Mouse (Mus musculus) spleen, adult 2 months (tissue): ENCODE results near the gene Hspa8. TPM values are rescaled to one million over a fixed set of nuclear protein-coding genes. Genes with fewer than 3 reads are reported as not detected.

Experiments used
- DNase-seq, 2 experiments: peaks; one replicate each; pipeline versions ENCODE4 v3.0.0 to v3.0.0-alpha.2; 2012 to 2021; ENCODE audit warnings: low spot score in 2 of 2, low read depth in 1 of 2
- H3K27ac ChIP-seq: fragments of 200-500 bp; 2 replicates; pipeline ENCODE4 v1.5.1; 2012; ENCODE audit warnings: low read length, inconsistent platforms; ENCODE audit not compliant: insufficient read depth
- H3K27me3 ChIP-seq: fragments of 200-500 bp; 2 replicates; pipeline ENCODE4 v1.6.1; 2012; ENCODE audit warnings: mild to moderate bottlenecking, moderate library complexity, low read length, inconsistent platforms; ENCODE audit not compliant: control insufficient read depth, insufficient read depth
- H3K36me3 ChIP-seq: fragments of 200-500 bp; 2 replicates; pipeline ENCODE4 v1.6.1; 2012; ENCODE audit warnings: mild to moderate bottlenecking, low read length, inconsistent platforms; ENCODE audit not compliant: control insufficient read depth, insufficient read depth
- H3K4me1 ChIP-seq: fragments of 200-500 bp; 2 replicates; pipeline ENCODE4 v1.6.1; 2011; ENCODE audit warnings: inconsistent platforms; ENCODE audit not compliant: control insufficient read depth, insufficient read depth, insufficient read length
- H3K4me3 ChIP-seq: fragments of 200-500 bp; 2 replicates; pipeline ENCODE4 v1.5.1; 2011; ENCODE audit warnings: mild to moderate bottlenecking, inconsistent platforms; ENCODE audit not compliant: insufficient read depth, insufficient read length; ENCODE audit errors: extremely low read depth
- CTCF ChIP-seq: fragments of 200-500 bp; IDR thresholded peaks from 2 replicates; pipeline ENCODE4 v1.5.1; 2011; ENCODE audit warnings: mild to moderate bottlenecking, inconsistent platforms; ENCODE audit not compliant: insufficient read depth, insufficient read length, insufficient replicate concordance; ENCODE audit errors: extremely low read depth
- POLR2A ChIP-seq: fragments of 200-500 bp; IDR thresholded peaks from 2 replicates; pipeline ENCODE4 v1.6.1; 2011; ENCODE audit warnings: low read depth, low read length, inconsistent platforms
- WGBS: fragments of 180-500 bp; shearing (Covaris S2); methylation state at CpG from one replicate; pipeline ENCODE4 v1.1.7; 2018; 5-methylcytosine and 5-hydroxymethylcytosine counted together
- polyA plus RNA-seq: library from polyadenylated mRNA; depleted of rRNA; stranded (reverse); fragments of >200 nt; gene quantifications from 2 replicates; pipeline ENCODE4 v1.2.3, GENCODE M21; 2012

Gene Hspa8
- polyA plus RNA-seq, 1 experiment = 1,452 TPM

- H3K4me1 ChIP-seq = no peaks in the 10 kb centered on the region
- H3K36me3 ChIP-seq = no peaks in the 10 kb centered on the region
- DNase-seq = no peak
- no peak overlapping the region for H3K27ac ChIP-seq
- no peak for TF ChIP-seq POLR2A
- TF ChIP-seq CTCF = no peak
- no peaks in the 10 kb centered on the region for H3K27me3 ChIP-seq
- WGBS = 47% methylated on average over 7 of the region's 7 CpGs
- H3K4me3 ChIP-seq = no peak overlapping the region
Observed at GRCm38 (mm10) chr9:40814060-40814459, 13.3 kb downstream of the Hspa8 start.

DNA sequence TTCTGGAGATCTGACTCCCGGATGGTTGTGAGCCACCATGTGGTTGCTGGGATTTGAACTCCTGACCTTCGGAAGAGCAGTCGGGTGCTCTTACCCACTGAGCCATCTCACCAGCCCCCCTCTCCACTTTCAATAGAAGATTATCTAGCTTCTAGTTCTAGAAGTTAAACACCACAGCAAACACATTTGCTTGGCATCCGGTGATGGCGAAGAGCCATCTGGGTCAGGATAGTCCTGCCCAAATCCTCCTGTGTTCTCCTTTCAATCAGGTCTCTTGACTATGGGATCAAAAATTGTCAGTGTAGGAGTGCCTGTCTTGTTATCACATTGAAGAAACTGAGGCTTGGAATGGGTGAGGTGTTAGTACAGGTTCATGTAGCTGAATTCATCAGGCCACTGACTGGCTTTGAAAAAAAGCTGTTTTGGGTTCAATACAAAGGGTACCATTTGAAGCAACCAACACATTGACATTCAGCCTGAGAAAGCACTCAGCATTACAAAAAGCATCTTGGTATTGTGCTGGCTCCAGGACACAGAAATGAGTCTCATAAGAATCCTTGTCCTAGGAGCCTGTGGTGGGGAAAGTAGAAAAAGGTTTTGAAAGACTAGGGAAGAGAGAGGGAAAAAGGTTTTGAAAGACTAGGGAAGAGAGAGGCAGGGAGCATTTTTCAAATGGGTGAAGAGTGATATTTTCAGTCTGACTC lies 16.7 kb downstream of the Hspa8 start:
- TF ChIP-seq POLR2A (no peak), CTCF (no peak)
- 93% methylated on average over 5 of the region's 5 CpGs for WGBS
- Histone ChIP-seq H3K36me3 (no peaks in the 10 kb centered on the region), H3K4me3 (no peak overlapping the region), H3K27me3 (no peaks in the 10 kb centered on the region), H3K27ac (no peak overlapping the region), H3K4me1 (no peaks in the 10 kb centered on the region)
- DNase-seq = no peak

DNA sequence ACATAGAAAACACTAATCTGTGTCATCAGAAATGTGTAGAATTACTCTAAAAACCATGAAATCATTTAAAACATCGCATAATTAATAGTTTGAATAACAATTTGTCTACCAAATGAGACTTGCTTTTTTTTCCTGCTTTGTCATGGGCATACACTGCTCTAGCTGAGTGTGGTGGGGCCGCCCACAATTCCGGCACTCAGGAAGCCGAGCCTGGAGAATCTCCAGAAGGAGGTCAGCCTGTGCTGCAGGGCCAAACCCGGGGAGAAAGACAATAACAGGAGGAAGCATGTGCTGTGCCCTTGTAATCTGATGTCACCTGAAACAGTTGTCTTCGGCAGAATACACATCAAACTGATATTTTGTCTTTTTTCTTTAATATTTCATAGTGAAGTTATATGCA lies 24.8 kb downstream of the Hspa8 start:
- WGBS = 58% methylated on average over 6 of the region's 6 CpGs
- no peak for TF ChIP-seq POLR2A
- no peak for TF ChIP-seq CTCF
- no peak for DNase-seq

DNA sequence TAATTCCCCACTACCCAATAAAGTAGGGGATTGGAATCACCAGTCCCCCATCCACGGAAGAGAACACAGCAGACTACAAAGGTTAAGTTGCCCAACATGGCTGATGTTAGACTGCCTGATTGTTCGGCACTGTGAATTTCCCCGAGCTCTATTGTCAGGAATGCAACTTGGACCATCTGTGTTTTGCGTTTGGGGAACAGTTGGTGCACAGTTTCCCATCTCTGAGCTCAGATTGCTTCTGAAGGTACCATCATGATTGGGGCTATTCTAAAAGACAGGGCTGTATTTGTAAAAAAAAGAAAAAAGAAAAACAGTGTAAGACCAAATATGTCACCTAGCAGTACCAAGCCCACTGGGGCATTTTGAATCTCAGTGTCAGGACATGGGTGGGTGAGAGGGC lies 26.6 kb downstream of the Hspa8 start:
- H3K36me3 ChIP-seq = no peaks in the 10 kb centered on the region
- no peaks in the 10 kb centered on the region for H3K27me3 ChIP-seq
- no peak overlapping the region for H3K4me3 ChIP-seq
- TF ChIP-seq CTCF (no peak), POLR2A (no peak)
- no peak for DNase-seq
- no peaks in the 10 kb centered on the region for H3K4me1 ChIP-seq
- H3K27ac ChIP-seq = no peak overlapping the region
- WGBS = 92% methylated on average over 4 of the region's 4 CpGs

More for the DNA sequence above, 24.8 kb downstream of the Hspa8 start:
- H3K36me3 ChIP-seq = no peaks in the 10 kb centered on the region
- H3K27me3 ChIP-seq = no peaks in the 10 kb centered on the region
- H3K4me3 ChIP-seq = no peak overlapping the region
- no peaks in the 10 kb centered on the region for H3K4me1 ChIP-seq
- H3K27ac ChIP-seq = no peak overlapping the region

DNA sequence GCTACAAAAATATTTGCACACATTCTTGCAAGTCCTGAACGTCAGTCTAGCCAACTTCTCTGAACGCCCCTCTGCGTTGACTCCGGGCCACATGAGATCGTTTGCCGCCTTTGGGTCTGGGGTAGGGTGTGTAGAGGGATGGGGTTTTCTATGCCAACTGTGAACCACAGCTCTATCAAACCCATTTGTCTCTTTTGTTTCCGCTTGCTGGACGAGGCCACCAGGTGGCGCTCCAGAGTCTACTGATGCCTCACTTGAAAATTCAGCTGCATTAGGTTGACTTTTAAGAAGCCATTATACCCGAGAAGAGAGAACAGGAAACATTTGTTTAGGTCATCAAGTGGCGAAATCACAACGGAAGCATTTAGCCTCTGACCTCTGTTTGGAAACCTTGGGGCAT lies 33.8 kb downstream of the Hspa8 start:
- Histone ChIP-seq H3K36me3 (no peaks in the 10 kb centered on the region), H3K4me3 (no peak overlapping the region), H3K27ac (no peak overlapping the region), H3K27me3 (no peaks in the 10 kb centered on the region), H3K4me1 (no peaks in the 10 kb centered on the region)
- DNase-seq = peak in 1 of 2 experiments; percentile 59
- WGBS = 5% methylated on average over 12 of the region's 12 CpGs
- peak; percentile 60; the same call in 1 of the 2 replicates for TF ChIP-seq CTCF
- TF ChIP-seq POLR2A = no peak

- Histone ChIP-seq H3K27me3 (no peaks in the 10 kb centered on the region), H3K36me3 (no peaks in the 10 kb centered on the region), H3K4me3 (no peak overlapping the region), H3K27ac (no peak overlapping the region), H3K4me1 (no peaks in the 10 kb centered on the region)
- 90% methylated on average over 3 of the region's 3 CpGs for WGBS
- no peak for TF ChIP-seq POLR2A
- no peak for TF ChIP-seq CTCF
- no peak for DNase-seq
Observed at GRCm38 (mm10) chr9:40836681-40837080, 35.9 kb downstream of the Hspa8 start.

DNA sequence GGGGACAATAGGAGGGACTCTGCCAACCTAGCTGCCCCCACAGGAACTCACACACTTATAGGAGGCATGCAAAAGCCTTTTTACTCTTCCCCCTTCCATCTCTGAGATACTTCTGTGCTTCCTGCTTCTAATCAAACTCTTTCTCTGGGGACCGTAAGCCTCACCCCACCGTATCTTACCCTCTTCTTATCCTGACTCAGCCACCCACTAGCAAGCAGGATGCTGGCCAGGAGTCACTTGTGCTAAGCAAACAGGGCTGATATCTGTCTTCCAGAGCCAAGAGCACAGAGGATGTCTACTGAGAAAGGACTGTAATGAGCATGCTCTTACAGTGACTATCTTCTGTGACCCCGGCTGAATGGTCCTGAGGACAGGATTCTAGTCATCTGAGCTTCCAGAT lies 38.9 kb downstream of the Hspa8 start:
- WGBS = 81% methylated on average over 3 of the region's 3 CpGs
- no peak for TF ChIP-seq CTCF
- TF ChIP-seq POLR2A = no peak

More for the DNA sequence above, 38.9 kb downstream of the Hspa8 start:
- DNase-seq = no peak
- Histone ChIP-seq H3K36me3 (no peaks in the 10 kb centered on the region), H3K4me1 (no peaks in the 10 kb centered on the region), H3K27me3 (no peaks in the 10 kb centered on the region), H3K4me3 (no peak overlapping the region), H3K27ac (no peak overlapping the region)
